Mouse (Mus musculus) macrophage (primary cell): Measurements from ENCODE around the gene Kncn. TPM values are rescaled to one million over a fixed set of nuclear protein-coding genes. Genes with fewer than 3 reads are reported as not detected.

Experiments
- H3K27ac ChIP-seq: fragments of 350-480 bp; formaldehyde crosslinking; 2 replicates; pipeline ENCODE4 v1.9.0; 2021
- H3K36me3 ChIP-seq: fragments of 350-480 bp; formaldehyde crosslinking; 2 replicates; pipeline ENCODE4 v1.9.0; 2021; ENCODE audit errors: inconsistent target
- H3K4me3 ChIP-seq: fragments of 350-480 bp; formaldehyde crosslinking; 2 replicates; pipeline ENCODE4 v1.9.0; 2021; ENCODE audit errors: inconsistent target
- H3K79me2 ChIP-seq: fragments of 350-480 bp; formaldehyde crosslinking; 2 replicates; pipeline ENCODE4 v1.9.0; 2021; ENCODE audit errors: inconsistent target
- WGBS: methylation state at CpG from one replicate; pipeline ENCODE4 v1.1.7; 2026; ENCODE audit warnings: inconsistent platforms; ENCODE audit not compliant: missing documents; 5-methylcytosine and 5-hydroxymethylcytosine counted together
- polyA plus RNA-seq: library from polyadenylated mRNA; stranded (reverse); fragments of 250-400 nt; gene quantifications from 3 replicates; pipeline ENCODE4 v1.2.4, GENCODE M21; 2018; ENCODE audit warnings: inconsistent platforms

Kncn gene
- polyA plus RNA-seq, 1 experiment from 2014 or later, result not detected

GRCm38 (mm10) chr4:115855609-115856008, 28.6 kb upstream of the Kncn start:
- WGBS, result 100% methylated on average over 4 of the region's 4 CpGs
- no peak overlapping the region for H3K4me3 ChIP-seq
- peaks cover 56% of the 10 kb centered on the region for H3K36me3 ChIP-seq

DNA sequence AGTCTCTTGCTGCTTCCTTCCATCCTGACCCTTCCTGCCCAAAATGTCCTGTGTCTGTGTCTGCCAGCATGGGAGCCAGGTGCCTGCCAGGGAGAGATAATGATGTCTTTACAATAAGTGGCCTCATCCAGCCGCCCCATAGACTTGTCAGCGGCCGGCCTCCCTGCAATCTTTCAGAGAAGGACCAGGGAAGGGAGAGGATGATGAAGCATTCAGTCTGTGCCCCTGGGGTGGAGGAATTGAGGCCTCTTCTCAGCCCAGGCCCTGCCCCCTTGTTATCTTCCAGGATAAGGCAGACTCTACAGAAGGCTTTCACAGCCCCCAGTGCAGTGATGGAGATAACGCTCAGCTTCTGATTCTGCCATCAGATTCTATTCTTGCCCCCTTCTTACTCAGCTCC, 27.9 kb upstream of the Kncn start:
- H3K4me3 ChIP-seq, result no peak overlapping the region
- peak overlapping the region; percentile 80 for H3K27ac ChIP-seq
- WGBS, result 100% methylated on average over 4 of the region's 4 CpGs
- peaks cover 56% of the 10 kb centered on the region for H3K36me3 ChIP-seq
- peaks cover 72% of the 10 kb centered on the region for H3K79me2 ChIP-seq

More at GRCm38 (mm10) chr4:115855609-115856008, 28.6 kb upstream of the Kncn start:
- Histone ChIP-seq H3K79me2 (peaks cover 78% of the 10 kb centered on the region), H3K27ac (no peak overlapping the region)

GRCm38 (mm10) chr4:115857293-115857883, 26.8 kb upstream of the Kncn start:
- Histone ChIP-seq H3K79me2 (peaks cover 60% of the 10 kb centered on the region), H3K4me3 (no peak overlapping the region), H3K36me3 (peaks cover 61% of the 10 kb centered on the region), H3K27ac (peak overlapping the region; percentile 80)
- 31% methylated on average over 9 of the region's 9 CpGs for WGBS

DNA sequence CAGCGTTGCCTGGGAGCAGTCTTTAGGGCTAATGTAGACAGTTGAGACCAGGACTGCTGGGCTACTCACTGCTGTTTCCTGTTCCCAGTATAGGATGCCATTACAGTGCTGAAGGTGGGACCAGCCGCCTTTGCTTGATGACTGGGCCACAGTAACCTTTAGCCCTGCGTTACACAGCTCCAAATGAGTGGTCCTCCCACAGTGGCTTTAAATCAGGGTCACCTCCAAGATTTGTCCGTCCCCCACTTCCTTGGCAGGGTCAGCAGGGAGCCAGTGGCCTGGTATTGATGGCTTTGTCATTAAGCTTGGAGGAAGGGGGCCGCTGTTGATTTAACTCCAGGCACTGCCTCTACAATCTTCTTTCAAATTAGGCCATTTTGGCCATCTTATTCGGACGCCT, 20.8 kb upstream of the Kncn start:
- H3K27ac ChIP-seq, result no peak overlapping the region
- 96% methylated on average over 7 of the region's 7 CpGs for WGBS
- no peak overlapping the region for H3K4me3 ChIP-seq
- peaks cover 13% of the 10 kb centered on the region; the same call in 1 of the 2 replicates for H3K79me2 ChIP-seq
- peaks cover 83% of the 10 kb centered on the region for H3K36me3 ChIP-seq

DNA sequence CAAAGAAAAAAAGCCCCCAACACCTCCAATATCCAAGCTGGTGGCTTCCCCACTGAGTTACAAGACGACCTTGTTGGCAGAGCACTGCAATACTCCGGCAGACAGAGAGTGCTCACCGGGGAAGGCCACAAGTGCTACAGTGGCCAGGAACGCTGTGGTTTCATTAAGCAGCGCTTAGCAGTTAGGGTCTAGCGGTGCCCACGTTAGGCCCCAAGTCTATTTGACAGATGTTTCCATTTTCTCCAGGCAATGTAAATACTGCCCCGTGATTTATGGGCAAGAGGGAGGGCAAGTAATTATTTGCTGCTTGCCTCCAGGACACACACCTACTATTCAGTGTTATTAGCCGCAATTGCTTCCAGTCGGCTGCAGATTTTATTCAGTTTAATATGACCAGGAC, 20.3 kb upstream of the Kncn start:
- H3K27ac ChIP-seq, result no peak overlapping the region
- peaks cover 11% of the 10 kb centered on the region; the same call in 1 of the 2 replicates for H3K79me2 ChIP-seq
- H3K4me3 ChIP-seq, result no peak overlapping the region
- peaks cover 88% of the 10 kb centered on the region for H3K36me3 ChIP-seq
- 86% methylated on average over 10 of the region's 10 CpGs for WGBS

DNA sequence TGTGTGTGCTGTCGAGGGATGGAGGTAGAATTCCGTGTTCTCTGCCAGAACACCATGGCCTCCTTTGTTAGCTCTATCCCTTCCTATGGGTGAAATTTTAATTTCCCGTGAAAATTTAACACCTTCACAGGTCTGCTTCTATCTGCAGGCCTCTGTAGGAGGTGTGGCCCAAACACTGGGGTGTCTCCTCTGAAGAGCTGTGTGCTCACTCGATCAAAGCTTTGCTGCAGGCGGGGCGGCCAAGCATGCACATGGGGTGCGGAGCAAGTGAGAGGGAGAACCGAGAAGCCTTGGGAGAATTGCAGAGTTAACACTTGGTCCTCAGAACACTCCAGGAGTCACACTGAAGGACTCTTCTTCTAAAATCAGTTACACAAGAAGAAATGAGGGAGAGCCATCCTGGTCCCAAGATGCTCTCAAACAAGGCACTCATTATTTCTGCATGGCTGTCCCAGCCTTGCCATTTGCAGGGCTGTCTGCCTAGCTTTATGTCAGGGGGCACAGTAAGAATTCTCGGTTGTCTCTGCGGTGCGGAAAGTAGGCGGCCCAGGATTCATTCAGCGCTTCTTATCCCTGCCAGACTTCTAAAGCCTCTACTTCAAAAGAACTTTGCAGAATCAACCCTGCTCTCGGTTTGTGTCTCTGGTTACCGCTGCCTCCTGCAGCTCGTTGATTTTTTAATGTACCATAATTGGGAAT, 14.5 kb upstream of the Kncn start:
- Histone ChIP-seq H3K79me2 (no peaks in the 10 kb centered on the region), H3K27ac (no peak overlapping the region), H3K36me3 (peaks cover 90% of the 10 kb centered on the region), H3K4me3 (no peak overlapping the region)
- 92% methylated on average over 16 of the region's 16 CpGs for WGBS

DNA sequence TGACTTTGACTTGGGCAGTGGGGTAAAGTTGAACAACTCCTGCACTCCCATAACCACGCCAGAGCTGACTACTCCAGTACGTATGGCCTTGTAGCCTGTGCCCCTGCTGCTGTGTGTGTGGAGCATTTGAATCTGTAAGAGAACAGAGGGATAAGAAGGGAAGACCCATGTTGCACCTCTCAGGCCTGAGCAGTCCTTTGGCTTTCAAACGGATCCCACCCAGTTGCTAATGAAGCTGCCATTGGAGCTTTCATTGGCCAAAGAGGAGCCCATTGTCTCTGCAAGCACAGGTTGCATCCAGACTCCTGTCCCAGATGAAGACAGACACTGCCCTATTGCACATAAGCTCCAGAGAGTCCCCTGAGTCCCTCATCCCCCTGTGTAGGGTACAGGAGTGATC, 11.0 kb upstream of the Kncn start:
- Histone ChIP-seq H3K79me2 (no peaks in the 10 kb centered on the region), H3K27ac (no peak overlapping the region), H3K36me3 (peaks cover 100% of the 10 kb centered on the region), H3K4me3 (no peak overlapping the region)
- 85% methylated on average over 1 of the region's 3 CpGs for WGBS

DNA sequence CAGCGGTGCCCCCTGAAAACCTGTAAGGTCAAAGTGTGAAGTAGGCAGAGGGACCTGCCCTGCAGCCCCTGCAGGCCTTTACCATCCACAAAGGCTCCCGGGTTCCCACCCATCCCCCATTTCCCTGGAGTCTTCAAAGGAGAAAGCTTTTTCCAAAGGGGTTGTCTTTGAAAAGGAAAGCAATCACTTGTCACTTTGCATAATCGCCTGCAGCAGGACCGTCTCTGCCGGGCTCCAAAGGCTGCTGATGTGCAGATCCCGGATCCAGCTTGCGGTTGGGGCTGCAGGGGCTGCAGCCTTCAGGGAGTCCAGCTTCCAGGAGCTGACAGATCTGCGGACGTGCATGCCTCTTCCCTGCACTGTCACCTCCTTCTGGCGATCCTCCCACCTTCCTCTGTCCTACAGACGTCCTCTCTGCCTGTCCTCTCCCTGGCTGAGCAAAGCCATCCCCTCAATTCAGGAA, 6.0 kb upstream of the Kncn start:
- no peak overlapping the region for H3K27ac ChIP-seq
- H3K4me3 ChIP-seq, result no peak overlapping the region
- H3K79me2 ChIP-seq, result no peaks in the 10 kb centered on the region
- 79% methylated on average over 11 of the region's 11 CpGs for WGBS
- H3K36me3 ChIP-seq, result peaks cover 63% of the 10 kb centered on the region

DNA sequence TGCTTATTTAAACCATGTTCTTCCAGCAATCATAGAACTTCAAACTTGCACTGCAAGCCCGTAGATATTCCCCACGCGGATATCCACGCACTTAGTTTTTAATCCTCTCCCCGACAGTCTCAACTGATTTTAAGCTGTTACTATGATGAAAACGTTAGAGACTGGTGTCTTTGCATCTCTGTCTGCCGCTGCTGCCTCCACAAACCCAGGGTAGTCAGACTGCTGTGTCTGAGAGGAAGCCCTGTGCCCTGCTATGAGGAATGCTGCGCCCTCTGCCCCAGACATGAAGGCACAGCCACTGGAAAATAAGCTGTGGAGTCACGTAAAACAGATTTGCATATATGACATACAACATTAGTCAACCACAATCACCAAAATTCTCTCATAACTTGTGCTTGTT, 5.4 kb upstream of the Kncn start:
- Histone ChIP-seq H3K36me3 (peaks cover 57% of the 10 kb centered on the region), H3K79me2 (no peaks in the 10 kb centered on the region), H3K4me3 (no peak overlapping the region), H3K27ac (no peak overlapping the region)
- 92% methylated on average over 9 of the region's 9 CpGs for WGBS

DNA sequence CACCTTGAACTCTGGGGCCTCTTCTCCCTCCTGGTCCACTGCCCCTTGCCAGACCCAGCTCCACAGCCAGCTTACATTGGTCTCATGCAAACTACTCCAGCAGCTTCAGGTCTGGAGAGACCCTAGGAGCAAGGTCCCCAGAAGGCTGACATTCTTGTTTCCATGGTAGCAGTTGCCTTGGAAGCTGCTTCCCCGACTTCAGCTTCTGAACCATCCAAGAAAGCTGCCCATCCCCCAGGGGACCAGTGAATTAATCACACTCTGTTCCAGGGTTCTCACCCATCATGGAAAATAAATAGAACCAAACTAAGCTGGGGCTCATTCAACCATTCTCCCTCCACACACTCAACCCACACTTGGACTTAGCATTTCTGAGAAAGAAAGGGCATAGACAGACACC, 3.0 kb upstream of the Kncn start:
- Histone ChIP-seq H3K27ac (no peak overlapping the region), H3K36me3 (peaks cover 34% of the 10 kb centered on the region), H3K4me3 (no peak overlapping the region), H3K79me2 (no peaks in the 10 kb centered on the region)
- 44% methylated on average over 1 of the region's 1 CpGs for WGBS

DNA sequence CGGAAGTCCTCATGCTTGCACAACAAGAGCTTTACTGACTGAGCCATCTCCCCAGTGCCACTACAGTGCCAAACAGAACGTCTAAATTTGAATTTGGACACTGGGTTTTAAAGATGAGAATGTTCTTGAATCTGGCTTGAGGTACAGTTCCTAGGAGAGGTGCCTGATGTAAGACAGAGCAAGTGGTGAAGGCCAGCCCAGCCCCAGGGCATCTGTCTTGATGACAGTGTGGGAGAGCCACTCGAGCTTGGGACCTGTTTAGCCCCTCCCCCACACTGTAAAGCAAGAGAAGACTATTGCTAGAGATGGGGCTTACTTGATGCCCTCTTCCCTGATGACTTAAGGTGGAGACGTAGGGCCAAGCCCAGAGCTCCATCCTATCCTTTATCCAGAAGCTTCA, 2.0 kb upstream of the Kncn start:
- H3K36me3 ChIP-seq, result peaks cover 24% of the 10 kb centered on the region
- 63% methylated on average over 4 of the region's 4 CpGs for WGBS

DNA sequence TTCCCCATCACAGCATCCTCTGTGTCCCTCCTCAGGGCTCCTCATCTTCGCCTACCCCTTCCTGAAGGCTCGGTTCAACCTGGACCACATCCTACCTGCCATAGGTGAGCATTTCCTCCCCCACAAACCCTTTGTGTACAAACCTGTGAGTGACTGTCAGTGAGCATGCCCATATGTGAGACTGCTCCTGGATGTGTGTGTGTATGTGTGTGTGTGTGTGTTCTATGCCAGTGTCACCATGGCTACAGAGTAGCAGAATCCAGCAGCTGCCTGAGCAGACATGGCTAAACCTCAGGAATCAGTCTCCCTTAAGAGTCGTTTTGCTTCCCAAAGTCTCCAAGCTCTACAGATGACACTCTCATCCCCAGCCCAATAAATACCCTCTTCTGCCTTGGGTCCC, 1.6 kb downstream of the Kncn start:
- Histone ChIP-seq H3K36me3 (no peaks in the 10 kb centered on the region), H3K27ac (no peak overlapping the region), H3K4me3 (no peak overlapping the region), H3K79me2 (no peaks in the 10 kb centered on the region)
- 76% methylated on average over 3 of the region's 3 CpGs for WGBS

More for the DNA sequence above, 2.0 kb upstream of the Kncn start:
- Histone ChIP-seq H3K79me2 (no peaks in the 10 kb centered on the region), H3K4me3 (no peak overlapping the region), H3K27ac (no peak overlapping the region)

- Histone ChIP-seq H3K79me2 (no peaks in the 10 kb centered on the region), H3K4me3 (no peak overlapping the region), H3K36me3 (no peaks in the 10 kb centered on the region), H3K27ac (no peak overlapping the region)
- WGBS, result 59% methylated on average over 1 of the region's 1 CpGs
Measured at GRCm38 (mm10) chr4:115886875-115887274, 2.7 kb downstream of the Kncn start.

GRCm38 (mm10) chr4:115890066-115890465, 5.9 kb downstream of the Kncn start:
- no peak overlapping the region for H3K4me3 ChIP-seq
- WGBS, result 22% methylated on average over 6 of the region's 6 CpGs
- no peaks in the 10 kb centered on the region for H3K36me3 ChIP-seq

GRCm38 (mm10) chr4:115890553-115890952, 6.4 kb downstream of the Kncn start, which contains the start of gene 6430628N08Rik:
Gene 6430628N08Rik (plus strand): TSS chr4:115890665.
- Histone ChIP-seq H3K27ac (no peak within 1 kb of the TSS), H3K79me2 (no peaks in the 10 kb centered on the region), H3K36me3 (no peaks in the 10 kb centered on the region), H3K4me3 (no peak within 1 kb of the TSS)
- 6% methylated on average over 28 of the region's 31 CpGs for WGBS

More at GRCm38 (mm10) chr4:115890066-115890465, 5.9 kb downstream of the Kncn start:
- Histone ChIP-seq H3K27ac (no peak overlapping the region), H3K79me2 (no peaks in the 10 kb centered on the region)
